Mouse (Mus musculus): ENCODE measurements at regions not wholly inside any gene's neighbourhood (a gene's known extent, or its start where the extent isn't known, plus 50 kb on each side); places are given as distances from the start of the nearest gene placed in this dataset.

GRCm38 (mm10) chr2:47088635-47089034 lies 1725.3 kb upstream of the Acvr2a start:
- H3K9ac ChIP-seq (ENCODE audit: insufficient read depth, low read depth), result no peak overlapping the region
- H3K4me2 ChIP-seq (ENCODE audit: insufficient read depth, low read depth, poor library complexity, severe bottlenecking), result no peak overlapping the region
- in situ Hi-C loops (cut with MboI; ENCODE audit: low pct_ligation_motif_present, low pct_unique_long_range_greater_than_20kb, low sequenced_read_pairs), result no loop called here
- no peaks in the 10 kb centered on the region for H3K4me1 ChIP-seq (ENCODE audit: control insufficient read depth in 1 of 2, insufficient read depth in 2 of 2)
- no peak for TF ChIP-seq POLR2A (IDR thresholded peaks at IDR 0.05; ENCODE audit: low read depth, low read length)
- no peak for TF ChIP-seq UBTF (IDR thresholded peaks at IDR 0.05; ENCODE audit: low read depth, low read length)
- no peak for TF ChIP-seq BHLHE40 (IDR thresholded peaks at IDR 0.05; ENCODE audit: low read depth, low read length)
- no peak for TF ChIP-seq USF2 (conservative IDR thresholded peaks at IDR 0.05; ENCODE audit: low read depth, low read length)
- TF ChIP-seq ETS1 (conservative IDR thresholded peaks at IDR 0.05; ENCODE audit: low read depth, low read length), result no peak
- no peak for TF ChIP-seq POLR2AphosphoS2 (IDR thresholded peaks at IDR 0.05; ENCODE audit: low read depth, low read length)
- TF ChIP-seq ZMIZ1 (IDR thresholded peaks at IDR 0.05; ENCODE audit: low read depth, low read length), result no peak
- no peak for TF ChIP-seq EP300 (IDR thresholded peaks at IDR 0.05; ENCODE audit: low read length)
- no peak for TF ChIP-seq ZC3H11A (IDR thresholded peaks at IDR 0.05; ENCODE audit: low read depth, low read length)
- no peak for TF ChIP-seq CHD1 (IDR thresholded peaks at IDR 0.05; ENCODE audit: low read depth, low read length)
- no peak for TF ChIP-seq CTCF (conservative IDR thresholded peaks at IDR 0.05 in 1 of 2, IDR thresholded peaks at IDR 0.05 in 1 of 2; ENCODE audit: low read depth in 2 of 2, low read length in 2 of 2)
- TF ChIP-seq TBP (conservative IDR thresholded peaks at IDR 0.05; ENCODE audit: low read depth, low read length), result no peak
- TF ChIP-seq JUN (IDR thresholded peaks at IDR 0.05; ENCODE audit: insufficient read depth, low read depth, low read length), result no peak
- no peak for TF ChIP-seq ZNF384 (IDR thresholded peaks at IDR 0.05; ENCODE audit: low read depth, low read length)
- TF ChIP-seq TCF12 (IDR thresholded peaks at IDR 0.05; ENCODE audit: low read depth, low read length), result no peak
- no peak for TF ChIP-seq RCOR1 (conservative IDR thresholded peaks at IDR 0.05; ENCODE audit: low read depth, low read length)
- H3K36me3 ChIP-seq (replicated peaks in 1 of 2; ENCODE audit: control insufficient read depth in 1 of 2, insufficient read depth in 1 of 2, low read length in 1 of 2), result no peaks in the 10 kb centered on the region
- no peak overlapping the region for H3K4me3 ChIP-seq (replicated peaks in 1 of 3; ENCODE audit: low read depth in 2 of 3, low read length in 2 of 3, poor library complexity in 1 of 3)
- no peaks in the 10 kb centered on the region for H3K27me3 ChIP-seq (replicated peaks)
- dilution Hi-C loops (cut with MboI; ENCODE audit: extremely low pct_ligation_motif_present, extremely low pct_unique_long_range_greater_than_20kb, low sequenced_read_pairs), result no loop called here
- no peak overlapping the region for H3K27ac ChIP-seq (ENCODE audit: insufficient read depth, low read depth)
- no peak for DNase-seq (ENCODE audit: extremely low read depth)
- no peaks in the 10 kb centered on the region for H3K9me3 ChIP-seq (replicated peaks; ENCODE audit: low read length)
- H3K79me2 ChIP-seq (replicated peaks; ENCODE audit: control insufficient read depth, extremely low read depth, insufficient read depth, poor library complexity, severe bottlenecking), result no peaks in the 10 kb centered on the region

- Histone ChIP-seq H3K27me3 (replicated peaks) (no peaks in the 10 kb centered on the region), H3K36me3 (replicated peaks in 1 of 2; ENCODE audit: control insufficient read depth in 1 of 2, insufficient read depth in 1 of 2, low read length in 1 of 2) (no peaks in the 10 kb centered on the region), H3K27ac (ENCODE audit: insufficient read depth, low read depth) (no peak overlapping the region), H3K9ac (ENCODE audit: insufficient read depth, low read depth) (no peak overlapping the region), H3K79me2 (replicated peaks; ENCODE audit: control insufficient read depth, extremely low read depth, insufficient read depth, poor library complexity, severe bottlenecking) (no peaks in the 10 kb centered on the region), H3K4me2 (ENCODE audit: insufficient read depth, low read depth, poor library complexity, severe bottlenecking) (no peak overlapping the region), H3K4me1 (ENCODE audit: control insufficient read depth in 1 of 2, insufficient read depth in 2 of 2) (no peaks in the 10 kb centered on the region), H3K4me3 (replicated peaks in 1 of 3; ENCODE audit: low read depth in 2 of 3, low read length in 2 of 3, poor library complexity in 1 of 3) (no peak overlapping the region), H3K9me3 (replicated peaks; ENCODE audit: low read length) (no peaks in the 10 kb centered on the region)
- in situ Hi-C loops (cut with MboI; ENCODE audit: low pct_ligation_motif_present, low pct_unique_long_range_greater_than_20kb, low sequenced_read_pairs), result no loop called here
- dilution Hi-C loops (cut with MboI; ENCODE audit: extremely low pct_ligation_motif_present, extremely low pct_unique_long_range_greater_than_20kb, low sequenced_read_pairs), result no loop called here
- DNase-seq (ENCODE audit: extremely low read depth), result no peak
- TF ChIP-seq CHD2 (IDR thresholded peaks at IDR 0.05; ENCODE audit: low read length) (no peak), MEF2A (IDR thresholded peaks at IDR 0.05; ENCODE audit: borderline replicate concordance, low read depth, low read length) (no peak), USF1 (IDR thresholded peaks at IDR 0.05; ENCODE audit: low read depth, low read length) (no peak), JUND (conservative IDR thresholded peaks at IDR 0.05; ENCODE audit: low read depth, low read length) (no peak), ELF1 (IDR thresholded peaks at IDR 0.05; ENCODE audit: low read depth, low read length) (no peak), PAX5 (IDR thresholded peaks at IDR 0.05; ENCODE audit: low read length) (no peak), MAX (IDR thresholded peaks at IDR 0.05; ENCODE audit: low read length) (no peak), BHLHE40 (IDR thresholded peaks at IDR 0.05; ENCODE audit: low read depth, low read length) (no peak), CHD1 (IDR thresholded peaks at IDR 0.05; ENCODE audit: low read depth, low read length) (no peak), CTCF (conservative IDR thresholded peaks at IDR 0.05 in 1 of 2, IDR thresholded peaks at IDR 0.05 in 1 of 2; ENCODE audit: low read depth in 2 of 2, low read length in 2 of 2) (no peak), USF2 (conservative IDR thresholded peaks at IDR 0.05; ENCODE audit: low read depth, low read length) (no peak), POLR2A (IDR thresholded peaks at IDR 0.05; ENCODE audit: low read depth, low read length) (no peak), NELFE (IDR thresholded peaks at IDR 0.05; ENCODE audit: low read depth, low read length) (no peak), UBTF (IDR thresholded peaks at IDR 0.05; ENCODE audit: low read depth, low read length) (no peak), RAD21 (IDR thresholded peaks at IDR 0.05; ENCODE audit: low read depth, low read length) (no peak), ZKSCAN1 (IDR thresholded peaks at IDR 0.05; ENCODE audit: borderline replicate concordance, low read depth, low read length) (no peak), IRF4 (IDR thresholded peaks at IDR 0.05; ENCODE audit: low read depth, low read length) (no peak), HCFC1 (IDR thresholded peaks at IDR 0.05; ENCODE audit: low read depth, low read length) (no peak), POLR2AphosphoS2 (IDR thresholded peaks at IDR 0.05; ENCODE audit: low read depth, low read length) (no peak), ZMIZ1 (IDR thresholded peaks at IDR 0.05; ENCODE audit: low read depth, low read length) (no peak)
Observed at GRCm38 (mm10) chr2:47095993-47096392, 1717.9 kb upstream of the Acvr2a start.
